Mouse (Mus musculus): ENCODE results near the gene Olfr446. TPM values are rescaled to one million over a fixed set of nuclear protein-coding genes. Genes with fewer than 3 reads are reported as not detected.

Gene Olfr446
- not detected for total RNA-seq (2023)

GRCm38 (mm10) chr6:42921077-42921476 is at the start of gene Olfr446:
Gene Olfr446, plus strand, starts transcription at chr6:42921377.

GRCm38 (mm10) chr6:42890141-42890540 is 31.0 kb upstream of the Olfr446 start, which contains the start of gene Olfr448:
Gene Olfr448, plus strand, starts transcription at chr6:42890441.

GRCm38 (mm10) chr6:42908578-42908977 is 12.6 kb upstream of the Olfr446 start, which contains the start of gene Olfr447:
Gene Olfr447, plus strand, starts transcription at chr6:42908878.

GRCm38 (mm10) chr6:42948767-42949166 is 27.6 kb downstream of the Olfr446 start, which contains the start of gene Olfr444:
Gene Olfr444, plus strand, starts transcription at chr6:42949067.

Other genes with a start within 250 kb of the Olfr446 start
- gene Tcaf1, start 211.3 kb upstream of the Olfr446 start, total RNA-seq (2023), result under 1 TPM in 1 of 2 experiments, not detected in 1; 0.15 TPM
- not detected for gene Olfr453, start 182.0 kb upstream of the Olfr446 start, total RNA-seq (2023)
- not detected for gene Olfr38, start 165.0 kb upstream of the Olfr446 start, total RNA-seq (2023)
- not detected for gene Olfr452, start 136.3 kb upstream of the Olfr446 start, total RNA-seq (2023)
- gene Olfr450, start 109.4 kb upstream of the Olfr446 start, total RNA-seq (2023), result not detected
- gene Olfr449, start 87.0 kb upstream of the Olfr446 start, total RNA-seq (2023), result not detected
- not detected for gene Olfr448, start 30.9 kb upstream of the Olfr446 start, total RNA-seq (2023)
- not detected for gene Olfr447, start 12.5 kb upstream of the Olfr446 start, total RNA-seq (2023)
- gene Olfr444, start 27.7 kb downstream of the Olfr446 start, total RNA-seq (2023), result not detected
- gene Olfr441, start 185.0 kb downstream of the Olfr446 start, total RNA-seq (2023), result not detected
- not detected for gene Olfr237-ps1, start 225.2 kb downstream of the Olfr446 start, total RNA-seq (2023)
- not detected for gene Olfr437, start 241.9 kb downstream of the Olfr446 start, total RNA-seq (2023)